Mouse (Mus musculus) liver, embryonic 11.5 days (tissue): ENCODE data around the gene Igfn1. TPM values are rescaled to one million over a fixed set of nuclear protein-coding genes. Genes with fewer than 3 reads are reported as not detected.

ENCODE experiments used
- ATAC-seq: fragments of 200-750 bp; cut with Nextera tagmentation; replicated peaks from 2 replicates; pipeline ENCODE4 v1.8.0; 2017; ENCODE audit warnings: moderate number of reproducible peaks, mild to moderate bottlenecking, moderate TSS enrichment, moderate library complexity; ENCODE audit not compliant: low FRiP score
- DNase-seq: peaks from one replicate; pipeline ENCODE4 v3.0.0-alpha.2; 2017; ENCODE audit warnings: low spot score
- H3K27ac ChIP-seq: fragments of 300-500 bp; sonication (generic); 2 replicates; pipeline ENCODE4 v1.5.1; 2014; ENCODE audit warnings: mild to moderate bottlenecking, low read depth, low read length, control low read depth
- H3K27me3 ChIP-seq: fragments of 300-500 bp; sonication (generic); replicated peaks from 2 replicates; pipeline ENCODE4 v1.6.1; 2014; ENCODE audit warnings: low read length, mixed read lengths; ENCODE audit not compliant: control insufficient read depth, insufficient read depth
- H3K36me3 ChIP-seq: fragments of 300-500 bp; sonication (generic); 2 replicates; pipeline ENCODE4 v1.6.1; 2014; ENCODE audit warnings: mild to moderate bottlenecking, low read length, moderate library complexity, mixed read lengths; ENCODE audit not compliant: control insufficient read depth, insufficient read depth
- H3K4me1 ChIP-seq: fragments of 300-500 bp; sonication (generic); replicated peaks from 2 replicates; pipeline ENCODE4 v1.6.1; 2014; ENCODE audit warnings: low read length, mixed read lengths; ENCODE audit not compliant: control insufficient read depth, insufficient read depth
- H3K4me2 ChIP-seq: fragments of 300-500 bp; sonication (generic); 2 replicates; pipeline ENCODE4 v1.6.1; 2014; ENCODE audit warnings: mild to moderate bottlenecking, control low read depth, moderate library complexity
- H3K4me3 ChIP-seq: fragments of 300-500 bp; sonication (generic); 2 replicates; pipeline ENCODE4 v1.5.1; 2014; ENCODE audit warnings: low read depth, low read length, control low read depth
- H3K9ac ChIP-seq: fragments of 300-500 bp; sonication (generic); 2 replicates; pipeline ENCODE4 v1.6.1; 2014; ENCODE audit warnings: low read depth, low read length, control low read depth
- H3K9me3 ChIP-seq: fragments of 300-500 bp; sonication (generic); 2 replicates; pipeline ENCODE4 v1.6.1; 2016; ENCODE audit warnings: low read length, inconsistent platforms, mixed read lengths; ENCODE audit not compliant: control insufficient read depth
- WGBS: fragments of 180-500 bp; shearing (Covaris S2); extraction: QIAGEN DNeasy Blood & Tissue Kit; methylation state at CpG from one replicate; pipeline ENCODE4 v1.1.7; 2014; 5-methylcytosine and 5-hydroxymethylcytosine counted together
- polyA plus RNA-seq: library from polyadenylated mRNA; unstranded; fragments of >200 nt; fragmentation: Nextera tagmentation; extraction: Ambion mirVana; gene quantifications from 2 replicates; pipeline ENCODE4 v1.2.1, GENCODE M21; 2014

Gene Igfn1
- not detected in 2 replicates for polyA plus RNA-seq

- no peak for DNase-seq
- Histone ChIP-seq H3K27ac (no peak within 1 kb of the TSS), H3K4me2 (peak within 1 kb of the TSS; percentile 97), H3K36me3 (no peaks in the 10 kb centered on the region), H3K9ac (no peak within 1 kb of the TSS), H3K4me3 (peak within 1 kb of the TSS; percentile 57), H3K4me1 (peaks cover 5% of the 10 kb centered on the region), H3K9me3 (no peaks in the 10 kb centered on the region), H3K27me3 (peaks cover 11% of the 10 kb centered on the region)
- 76% methylated on average over 3 of the region's 3 CpGs for WGBS
- no peak for ATAC-seq
Observed at GRCm38 (mm10) chr1:136006292-136006748, at the start of gene Igfn1. Gene Igfn1 (minus strand): TSS chr1:136006342.

GRCm38 (mm10) chr1:136055771-136056170 lies 49.6 kb upstream of the Igfn1 start:
- Histone ChIP-seq H3K27me3 (peaks cover 39% of the 10 kb centered on the region), H3K4me3 (no peak overlapping the region), H3K27ac (no peak overlapping the region), H3K4me1 (peaks cover 4% of the 10 kb centered on the region; the same call in 1 of the 2 replicates), H3K4me2 (no peak overlapping the region), H3K9ac (no peak overlapping the region), H3K9me3 (no peaks in the 10 kb centered on the region), H3K36me3 (no peaks in the 10 kb centered on the region)
- ATAC-seq (no peak), DNase-seq (no peak)
- 69% methylated on average over 3 of the region's 3 CpGs for WGBS

DNA sequence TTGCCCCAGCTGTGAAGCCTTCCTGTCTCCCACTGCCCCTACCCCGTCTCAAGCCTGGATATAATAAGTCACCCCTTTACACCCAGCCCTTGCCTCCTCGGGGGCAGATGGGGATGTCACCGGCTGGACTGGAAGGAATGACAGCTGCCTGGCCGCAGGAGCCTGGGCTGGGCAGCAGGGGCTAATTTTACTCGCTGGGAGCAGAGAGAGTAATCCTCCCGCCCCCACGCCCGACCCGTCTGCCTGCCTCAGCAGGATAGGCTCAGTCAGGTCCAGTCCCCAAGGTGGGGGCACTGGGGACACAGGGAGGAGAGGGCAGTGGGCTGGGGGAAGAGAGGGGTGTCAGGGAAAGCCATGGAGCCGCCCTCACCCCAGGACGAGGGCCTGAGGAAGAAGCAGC lies 46.4 kb upstream of the Igfn1 start, which contains the start of gene Cacna1s:
Cacna1s (plus strand) TSS at position 204 of the 400 bp plus-strand sequence.
- WGBS, result 38% methylated on average over 11 of the region's 11 CpGs
- H3K27me3 ChIP-seq, result peaks cover 62% of the 10 kb centered on the region
- no peak within 1 kb of the TSS for H3K4me2 ChIP-seq
- no peak within 1 kb of the TSS for H3K4me3 ChIP-seq
- no peaks in the 10 kb centered on the region for H3K9me3 ChIP-seq
- ATAC-seq, result no peak
- no peak within 1 kb of the TSS for H3K9ac ChIP-seq
- H3K36me3 ChIP-seq, result no peaks in the 10 kb centered on the region
- peaks cover 4% of the 10 kb centered on the region; the same call in 1 of the 2 replicates for H3K4me1 ChIP-seq
- no peak within 1 kb of the TSS for H3K27ac ChIP-seq
- no peak for DNase-seq

DNA sequence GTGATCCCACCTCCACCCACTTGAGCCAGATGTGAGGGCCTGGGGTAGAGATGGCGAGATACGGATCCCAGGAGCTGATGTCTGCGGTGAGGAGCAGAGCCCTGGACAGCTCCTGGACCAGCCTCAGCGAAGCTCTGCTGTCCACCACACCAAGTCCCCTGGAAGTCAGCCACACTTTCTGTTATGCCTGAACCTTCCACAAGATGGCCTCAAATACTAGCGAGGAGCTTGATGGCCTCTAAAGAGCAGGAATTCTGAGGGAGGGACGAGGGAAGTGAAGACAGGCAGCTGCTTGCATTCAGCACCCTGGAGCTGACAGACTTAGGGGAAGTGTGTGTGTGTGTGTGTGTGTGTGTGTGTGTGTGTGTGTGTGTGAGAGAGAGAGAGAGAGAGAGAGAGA lies 45.3 kb upstream of the Igfn1 start:
- WGBS, result 0% methylated on average over 6 of the region's 6 CpGs
- Histone ChIP-seq H3K4me3 (peak overlapping the region; percentile 32; the same call in 1 of the 2 replicates), H3K4me2 (peak overlapping the region; percentile 58), H3K27ac (no peak overlapping the region), H3K4me1 (peaks cover 4% of the 10 kb centered on the region; the same call in 1 of the 2 replicates), H3K27me3 (peaks cover 60% of the 10 kb centered on the region), H3K9ac (no peak overlapping the region), H3K9me3 (no peaks in the 10 kb centered on the region), H3K36me3 (no peaks in the 10 kb centered on the region)
- ATAC-seq (peak; percentile 60), DNase-seq (peak; percentile 42)

GRCm38 (mm10) chr1:136051013-136051315 lies 44.8 kb upstream of the Igfn1 start:
- Histone ChIP-seq H3K4me3 (peak overlapping the region; percentile 32), H3K4me2 (peak overlapping the region; percentile 58), H3K4me1 (peaks cover 4% of the 10 kb centered on the region; the same call in 1 of the 2 replicates), H3K9me3 (no peaks in the 10 kb centered on the region), H3K9ac (no peak overlapping the region), H3K27me3 (peaks cover 58% of the 10 kb centered on the region), H3K27ac (no peak overlapping the region), H3K36me3 (no peaks in the 10 kb centered on the region)
- ATAC-seq (0 out of 2 replicates have a peak, but pooled peaks have one; percentile 6), DNase-seq (no peak)
- WGBS, result 4% methylated on average over 36 of the region's 36 CpGs

- DNase-seq (no peak), ATAC-seq (no peak)
- H3K27ac ChIP-seq, result no peak within 1 kb of the TSS
- H3K4me3 ChIP-seq, result peak within 1 kb of the TSS; percentile 32
- H3K9ac ChIP-seq, result no peak within 1 kb of the TSS
- peaks cover 4% of the 10 kb centered on the region; the same call in 1 of the 2 replicates for H3K4me1 ChIP-seq
- WGBS, result 20% methylated on average over 29 of the region's 29 CpGs
- no peaks in the 10 kb centered on the region for H3K36me3 ChIP-seq
- H3K4me2 ChIP-seq, result peak within 1 kb of the TSS; percentile 58
- no peaks in the 10 kb centered on the region for H3K9me3 ChIP-seq
- H3K27me3 ChIP-seq, result peaks cover 58% of the 10 kb centered on the region
Observed at GRCm38 (mm10) chr1:136050312-136051012, 44.3 kb upstream of the Igfn1 start, which contains the start of gene Ascl5. Gene Ascl5 (plus strand): TSS chr1:136050804.

GRCm38 (mm10) chr1:136047894-136048293 lies 41.8 kb upstream of the Igfn1 start:
- ATAC-seq, result no peak
- no peaks in the 10 kb centered on the region for H3K36me3 ChIP-seq
- WGBS, result 56% methylated on average over 9 of the region's 9 CpGs
- no peak overlapping the region for H3K4me3 ChIP-seq
- H3K27ac ChIP-seq, result no peak overlapping the region
- no peak overlapping the region for H3K4me2 ChIP-seq
- no peaks in the 10 kb centered on the region for H3K9me3 ChIP-seq
- DNase-seq, result no peak
- no peak overlapping the region for H3K9ac ChIP-seq
- H3K4me1 ChIP-seq, result peaks cover 4% of the 10 kb centered on the region; the same call in 1 of the 2 replicates
- H3K27me3 ChIP-seq, result peaks cover 47% of the 10 kb centered on the region

- H3K4me1 ChIP-seq, result peaks cover 4% of the 10 kb centered on the region; the same call in 1 of the 2 replicates
- no peaks in the 10 kb centered on the region for H3K9me3 ChIP-seq
- no peaks in the 10 kb centered on the region for H3K36me3 ChIP-seq
- H3K27me3 ChIP-seq, result peaks cover 42% of the 10 kb centered on the region
- WGBS, result 3% methylated on average over 2 of the region's 2 CpGs
- H3K27ac ChIP-seq, result no peak overlapping the region
- no peak overlapping the region for H3K4me3 ChIP-seq
- no peak for DNase-seq
- no peak overlapping the region for H3K9ac ChIP-seq
- no peak overlapping the region for H3K4me2 ChIP-seq
- no peak for ATAC-seq
Observed at GRCm38 (mm10) chr1:136047432-136047831, 41.3 kb upstream of the Igfn1 start.

DNA sequence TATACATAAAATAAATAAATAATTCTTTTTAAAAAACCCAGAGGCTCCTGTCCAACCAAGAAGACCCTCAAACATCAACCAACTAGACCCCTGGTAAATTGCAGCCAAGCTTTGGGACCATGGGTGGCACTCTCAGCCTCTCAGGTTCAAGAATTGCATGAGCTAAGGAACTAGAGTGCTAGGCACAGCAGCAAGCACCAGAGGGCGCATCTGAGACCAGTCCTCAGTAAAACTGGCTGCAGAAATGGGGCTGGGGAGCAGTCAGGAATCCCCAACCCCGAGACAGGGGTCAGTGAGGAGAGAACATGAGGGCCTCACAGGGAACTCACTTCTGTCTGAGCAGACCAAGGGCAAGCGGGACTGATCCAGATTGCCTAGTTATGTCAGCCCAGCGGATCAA lies 39.6 kb upstream of the Igfn1 start:
- Histone ChIP-seq H3K4me1 (no peaks in the 10 kb centered on the region; the same call in 1 of the 2 replicates), H3K4me3 (no peak overlapping the region), H3K4me2 (no peak overlapping the region), H3K9me3 (no peaks in the 10 kb centered on the region), H3K36me3 (no peaks in the 10 kb centered on the region), H3K27ac (no peak overlapping the region), H3K27me3 (peaks cover 38% of the 10 kb centered on the region), H3K9ac (no peak overlapping the region)
- ATAC-seq (no peak), DNase-seq (peak; percentile 55)
- WGBS, result 15% methylated on average over 4 of the region's 4 CpGs
